Mouse (Mus musculus): ENCODE results near the gene Eif2b4. TPM values are rescaled to one million over a fixed set of nuclear protein-coding genes. Genes with fewer than 3 reads are reported as not detected.

Gene Eif2b4
- polyA plus RNA-seq (2011; ENCODE audit: insufficient read length, low read depth, missing spikeins): 19.8 and 21.6 TPM in 2 replicates

GRCm38 (mm10) chr5:31192939-31193630, at the start of gene Eif2b4, which contains the start of gene Snx17:
Eif2b4 (minus strand) TSS chr5:31193430.
Snx17 (plus strand) TSS chr5:31193227.
- H3K4me3 ChIP-seq (ENCODE audit: insufficient read depth, low read length): peak within 1 kb of the TSS; percentile 68
- TF ChIP-seq POLR2A (IDR thresholded peaks at IDR 0.05; ENCODE audit: low read depth, low read length) (peak; percentile 89), CTCF (IDR thresholded peaks at IDR 0.05; ENCODE audit: borderline replicate concordance, insufficient read depth, low read length) (peak; percentile 83)
- H3K4me1 ChIP-seq (ENCODE audit: control insufficient read depth, insufficient read depth, low read length): no peaks in the 10 kb centered on the region
- H3K27ac ChIP-seq (ENCODE audit: insufficient read depth, low read length): peak within 1 kb of the TSS; percentile 49

DNA sequence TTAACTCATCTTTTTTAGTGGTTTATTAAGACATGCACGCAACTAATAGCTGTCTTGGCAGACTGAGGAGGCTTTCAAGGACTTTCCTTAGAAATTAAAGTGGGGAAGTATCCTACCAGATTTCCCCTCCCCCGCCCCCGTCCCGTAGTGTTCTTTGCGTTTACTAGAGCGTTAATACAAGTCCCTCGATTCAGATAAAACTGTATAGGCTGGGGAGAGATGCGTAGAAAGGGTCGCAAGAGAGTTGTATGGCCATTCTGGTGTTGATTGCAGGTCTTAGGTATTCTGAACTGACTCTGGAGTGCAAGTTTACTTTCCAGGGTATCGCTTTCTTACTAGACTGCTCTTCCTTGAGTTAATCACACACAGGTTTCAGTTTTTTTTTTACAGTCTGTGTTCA, 49.0 kb upstream of the Eif2b4 start:
- TF ChIP-seq POLR2A (IDR thresholded peaks at IDR 0.05; ENCODE audit: low read depth, low read length): no peak
- no peak for TF ChIP-seq CTCF (IDR thresholded peaks at IDR 0.05; ENCODE audit: borderline replicate concordance, insufficient read depth, low read length)
- Histone ChIP-seq H3K4me3 (ENCODE audit: insufficient read depth, low read length) (peak overlapping the region; percentile 73), H3K27ac (ENCODE audit: insufficient read depth, low read length) (peak overlapping the region; percentile 10; the same call in 1 of the 2 replicates), H3K4me1 (ENCODE audit: control insufficient read depth, insufficient read depth, low read length) (no peaks in the 10 kb centered on the region)

DNA sequence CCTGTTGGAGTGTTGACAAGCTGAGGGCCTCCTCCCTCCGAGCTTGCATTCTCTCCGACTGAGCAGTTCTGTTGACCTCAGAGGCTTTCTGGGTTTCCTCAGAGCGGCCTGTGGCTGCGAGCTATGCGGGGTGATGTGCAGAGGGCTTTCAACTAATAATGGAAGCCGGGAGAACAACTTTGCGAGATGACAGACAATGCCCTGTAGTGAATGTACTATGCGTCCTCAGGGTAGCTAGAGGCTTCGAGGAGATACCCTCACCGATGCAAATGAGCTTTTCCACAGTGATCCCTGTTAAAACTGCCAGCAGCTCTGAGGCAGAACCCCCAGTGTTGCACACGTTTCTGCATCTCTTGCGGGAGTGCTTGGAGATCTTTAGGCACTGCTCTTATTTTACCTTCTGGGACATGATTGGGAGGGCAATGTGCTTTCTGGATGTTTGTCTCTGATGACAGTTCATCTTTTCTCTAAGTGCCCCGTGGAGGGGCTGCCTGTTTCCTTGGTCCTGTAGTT, 48.3 kb upstream of the Eif2b4 start:
- H3K4me1 ChIP-seq (ENCODE audit: control insufficient read depth, insufficient read depth, low read length): no peaks in the 10 kb centered on the region
- TF ChIP-seq POLR2A (IDR thresholded peaks at IDR 0.05; ENCODE audit: low read depth, low read length) (no peak; the same call in 1 of the 2 replicates), CTCF (IDR thresholded peaks at IDR 0.05; ENCODE audit: borderline replicate concordance, insufficient read depth, low read length) (no peak)
- H3K27ac ChIP-seq (ENCODE audit: insufficient read depth, low read length): peak overlapping the region; percentile 10; the same call in 1 of the 2 replicates
- H3K4me3 ChIP-seq (ENCODE audit: insufficient read depth, low read length): peak overlapping the region; percentile 73

GRCm38 (mm10) chr5:31240637-31241521, 47.6 kb upstream of the Eif2b4 start, which contains the start of the genes Nrbp1 and Gm9970:
Nrbp1 (plus strand) TSS chr5:31240864.
Gm9970 (minus strand) TSS chr5:31241232.
- Histone ChIP-seq H3K4me3 (ENCODE audit: insufficient read depth, low read length) (peak within 1 kb of the TSS; percentile 76), H3K27ac (ENCODE audit: insufficient read depth, low read length) (peak within 1 kb of the TSS; percentile 92), H3K4me1 (ENCODE audit: control insufficient read depth, insufficient read depth, low read length) (no peaks in the 10 kb centered on the region)
- TF ChIP-seq CTCF (IDR thresholded peaks at IDR 0.05; ENCODE audit: borderline replicate concordance, insufficient read depth, low read length) (no peak), POLR2A (IDR thresholded peaks at IDR 0.05; ENCODE audit: low read depth, low read length) (peak; percentile 92)

DNA sequence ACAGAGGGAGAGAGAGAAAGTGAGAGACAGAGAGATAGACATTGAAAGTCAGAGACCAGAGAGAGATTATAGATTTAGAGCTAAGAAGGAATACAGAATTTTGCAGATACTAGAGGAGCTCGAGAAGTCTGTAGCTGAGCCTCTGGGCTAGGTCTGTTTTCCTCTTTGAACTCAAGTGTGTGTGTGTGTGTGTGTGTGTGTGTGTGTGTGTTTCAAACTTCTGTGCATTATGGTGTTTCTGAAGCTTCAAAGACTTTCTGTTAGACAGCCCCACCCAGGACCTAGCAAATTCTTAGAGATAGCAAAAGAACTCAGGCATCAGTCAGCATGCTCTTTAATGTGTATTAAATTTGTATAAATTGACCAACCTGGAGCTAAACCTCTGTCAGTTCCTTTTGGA, 33.4 kb upstream of the Eif2b4 start:
- no peaks in the 10 kb centered on the region for H3K4me1 ChIP-seq (ENCODE audit: control insufficient read depth, insufficient read depth, low read length)
- TF ChIP-seq POLR2A (IDR thresholded peaks at IDR 0.05; ENCODE audit: low read depth, low read length) (no peak), CTCF (IDR thresholded peaks at IDR 0.05; ENCODE audit: borderline replicate concordance, insufficient read depth, low read length) (no peak)

GRCm38 (mm10) chr5:31222696-31223095, 29.5 kb upstream of the Eif2b4 start:
- H3K4me1 ChIP-seq (ENCODE audit: control insufficient read depth, insufficient read depth, low read length): no peaks in the 10 kb centered on the region
- no peak overlapping the region for H3K4me3 ChIP-seq (ENCODE audit: insufficient read depth, low read length)
- no peak overlapping the region for H3K27ac ChIP-seq (ENCODE audit: insufficient read depth, low read length)
- TF ChIP-seq POLR2A (IDR thresholded peaks at IDR 0.05; ENCODE audit: low read depth, low read length) (no peak), CTCF (IDR thresholded peaks at IDR 0.05; ENCODE audit: borderline replicate concordance, insufficient read depth, low read length) (no peak)

More for the DNA sequence above, 33.4 kb upstream of the Eif2b4 start:
- H3K4me3 ChIP-seq (ENCODE audit: insufficient read depth, low read length): no peak overlapping the region
- H3K27ac ChIP-seq (ENCODE audit: insufficient read depth, low read length): no peak overlapping the region

DNA sequence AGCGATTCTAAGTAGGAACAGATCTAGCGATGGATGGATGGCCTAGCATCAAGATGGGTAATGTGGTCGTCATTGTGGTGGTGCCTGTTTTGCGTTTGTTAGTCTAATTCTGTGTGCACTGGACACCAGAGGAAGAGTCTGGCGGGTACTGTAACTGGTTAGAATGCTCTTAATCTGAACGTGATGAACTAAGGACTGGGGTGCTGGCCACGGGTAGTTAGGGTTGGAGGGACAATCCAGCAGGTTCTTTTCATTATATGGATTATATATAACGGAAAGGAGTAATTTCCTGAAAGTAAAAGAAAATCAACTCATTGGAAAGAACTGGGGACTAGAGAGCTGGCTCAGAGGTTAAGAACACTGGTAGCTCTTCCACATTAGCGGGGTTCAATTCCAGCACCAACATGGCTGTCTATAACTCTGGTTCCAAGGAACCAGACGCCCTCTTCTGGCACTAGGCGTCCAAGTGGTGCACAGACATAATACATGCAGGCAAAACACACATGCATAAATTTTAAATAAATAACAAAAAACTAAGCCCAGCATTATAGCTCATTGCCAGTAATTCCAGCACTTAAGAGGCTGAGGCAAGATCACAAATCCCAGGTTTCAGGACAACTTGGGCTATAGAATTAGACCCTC, 28.2 kb upstream of the Eif2b4 start:
- Histone ChIP-seq H3K27ac (ENCODE audit: insufficient read depth, low read length) (peak overlapping the region; percentile 77), H3K4me1 (ENCODE audit: control insufficient read depth, insufficient read depth, low read length) (no peaks in the 10 kb centered on the region), H3K4me3 (ENCODE audit: insufficient read depth, low read length) (peak overlapping the region; percentile 62)
- TF ChIP-seq POLR2A (IDR thresholded peaks at IDR 0.05; ENCODE audit: low read depth, low read length) (peak; percentile 46; the same call in 1 of the 2 replicates), CTCF (IDR thresholded peaks at IDR 0.05; ENCODE audit: borderline replicate concordance, insufficient read depth, low read length) (peak; percentile 32; the same call in 1 of the 2 replicates)

DNA sequence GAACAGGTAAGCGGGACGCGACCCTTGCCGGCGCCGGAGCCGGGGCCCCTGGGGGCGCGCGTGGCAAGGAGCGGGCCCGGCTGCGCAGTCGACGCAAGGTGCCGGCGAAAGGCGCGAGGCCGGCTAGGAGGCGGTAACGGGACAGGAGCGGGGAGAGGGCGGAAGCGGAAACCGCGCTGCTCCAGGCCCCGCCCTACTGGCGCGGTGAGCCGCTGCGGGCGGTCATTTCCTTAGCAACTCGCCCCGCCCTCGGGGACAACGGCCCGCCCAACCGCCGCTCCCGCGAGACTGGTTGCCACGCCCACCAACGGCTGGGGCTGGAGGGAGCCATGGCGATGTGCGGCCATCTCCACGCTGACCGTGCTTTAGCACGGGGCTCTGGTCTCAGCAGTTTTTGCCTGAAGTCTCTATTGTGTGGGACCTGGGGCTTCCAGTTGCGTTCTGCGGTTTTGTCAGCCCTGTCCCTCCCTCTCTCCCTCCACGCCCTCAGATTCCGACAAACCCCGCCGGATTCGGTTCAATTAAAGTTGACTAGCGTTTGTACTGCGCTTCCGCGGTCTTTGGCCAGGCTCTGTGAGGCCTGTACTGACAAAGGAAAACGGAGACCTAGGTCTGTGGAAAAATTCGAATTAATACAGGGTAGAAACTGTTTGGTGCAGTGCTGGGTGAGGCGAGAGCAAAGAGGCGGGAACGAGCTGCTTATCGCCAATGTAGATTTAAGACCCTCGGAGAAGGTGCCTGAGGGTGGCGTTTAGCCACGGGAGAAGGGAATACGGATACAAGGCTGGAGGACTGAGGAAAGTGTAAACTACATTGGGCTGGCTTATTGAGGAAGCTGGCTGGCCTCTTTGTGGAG, 27.4 kb upstream of the Eif2b4 start, which contains the start of gene Ppm1g:
TSS of gene Ppm1g (minus strand) at position 240 of the 856 bp plus-strand sequence.
- H3K4me1 ChIP-seq (ENCODE audit: control insufficient read depth, insufficient read depth, low read length): no peaks in the 10 kb centered on the region
- H3K27ac ChIP-seq (ENCODE audit: insufficient read depth, low read length): peak within 1 kb of the TSS; percentile 77
- peak within 1 kb of the TSS; percentile 90 for H3K4me3 ChIP-seq (ENCODE audit: insufficient read depth, low read length)
- TF ChIP-seq CTCF (IDR thresholded peaks at IDR 0.05; ENCODE audit: borderline replicate concordance, insufficient read depth, low read length) (no peak), POLR2A (IDR thresholded peaks at IDR 0.05; ENCODE audit: low read depth, low read length) (peak; percentile 97)

All from embryonic fibroblast, embryonic 13.5 days (primary cell).